Mouse (Mus musculus): ENCODE results near the gene Mei1. TPM values are rescaled to one million over a fixed set of nuclear protein-coding genes. Genes with fewer than 3 reads are reported as not detected.

Mei1 gene
- polyA plus RNA-seq, 1 experiment from 2014 or later, result not detected

DNA sequence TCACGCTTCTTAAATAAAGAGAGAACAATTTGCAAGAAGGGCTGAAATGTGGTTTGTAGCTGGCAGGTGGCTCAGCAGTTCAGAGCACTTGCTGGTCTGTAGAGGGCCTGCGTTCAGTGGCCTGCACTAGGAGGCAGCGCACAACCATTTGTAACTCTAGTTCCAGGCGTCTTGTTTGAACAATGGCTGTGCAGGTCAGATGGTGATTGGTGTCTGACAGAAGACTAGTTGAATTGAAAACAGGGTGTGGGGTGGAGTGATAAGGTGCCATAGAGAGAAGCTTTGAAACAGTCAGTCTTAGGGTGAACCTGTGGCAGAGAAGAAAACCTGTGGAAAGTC lies 94.2 kb downstream of the Mei1 start:
- no peaks in the 10 kb centered on the region for H3K27me3 ChIP-seq (ENCODE audit: control insufficient read depth, insufficient read depth, low read length)
- no peak overlapping the region for H3K9ac ChIP-seq (replicated peaks; ENCODE audit: low read depth, low read length)
- no peaks in the 10 kb centered on the region for H3K9me3 ChIP-seq (ENCODE audit: control insufficient read depth, low read length)
- H3K36me3 ChIP-seq (ENCODE audit: control insufficient read depth, insufficient read depth, low read length), result no peaks in the 10 kb centered on the region
- H3K4me1 ChIP-seq (ENCODE audit: control insufficient read depth, insufficient read depth, low read length), result peaks cover 31% of the 10 kb centered on the region
- H3K4me2 ChIP-seq (ENCODE audit: low read depth, low read length), result no peak overlapping the region
- H3K4me3 ChIP-seq (ENCODE audit: low read depth, low read length), result no peak overlapping the region
- ATAC-seq (ENCODE audit: low read depth), result no peak
- no peak overlapping the region for H3K27ac ChIP-seq (ENCODE audit: low read depth, low read length)
- WGBS, result 50% methylated on average over 4 of the region's 4 CpGs

DNA sequence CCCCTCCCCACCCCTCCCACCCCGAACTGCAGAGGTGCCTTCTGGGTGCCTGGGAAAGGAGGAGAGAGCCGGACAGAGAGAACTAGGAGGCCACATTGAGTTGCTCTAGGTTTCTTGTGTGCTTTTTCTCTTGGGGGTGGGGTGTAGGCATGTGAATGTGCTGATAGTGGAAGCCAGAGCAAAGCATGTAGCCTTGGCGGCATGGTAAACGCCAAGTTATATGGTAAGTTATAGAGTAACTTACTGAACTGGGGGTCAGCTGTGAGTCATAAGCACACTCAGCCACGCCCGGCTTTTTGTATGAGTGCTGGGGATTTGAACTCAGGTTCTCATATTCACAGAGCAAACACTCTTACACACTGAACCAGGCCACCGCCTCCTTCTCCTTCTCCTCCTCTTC lies 94.7 kb downstream of the Mei1 start:
- no peak overlapping the region for H3K4me2 ChIP-seq (ENCODE audit: low read depth, low read length)
- H3K9me3 ChIP-seq (ENCODE audit: control insufficient read depth, low read length), result no peaks in the 10 kb centered on the region
- no peak for ATAC-seq (ENCODE audit: low read depth)
- H3K9ac ChIP-seq (replicated peaks; ENCODE audit: low read depth, low read length), result no peak overlapping the region
- no peak overlapping the region for H3K4me3 ChIP-seq (ENCODE audit: low read depth, low read length)
- H3K4me1 ChIP-seq (ENCODE audit: control insufficient read depth, insufficient read depth, low read length), result peaks cover 31% of the 10 kb centered on the region
- no peak overlapping the region for H3K27ac ChIP-seq (ENCODE audit: low read depth, low read length)
- 82% methylated on average over 7 of the region's 7 CpGs for WGBS
- no peaks in the 10 kb centered on the region for H3K27me3 ChIP-seq (ENCODE audit: control insufficient read depth, insufficient read depth, low read length)
- no peaks in the 10 kb centered on the region for H3K36me3 ChIP-seq (ENCODE audit: control insufficient read depth, insufficient read depth, low read length)

DNA sequence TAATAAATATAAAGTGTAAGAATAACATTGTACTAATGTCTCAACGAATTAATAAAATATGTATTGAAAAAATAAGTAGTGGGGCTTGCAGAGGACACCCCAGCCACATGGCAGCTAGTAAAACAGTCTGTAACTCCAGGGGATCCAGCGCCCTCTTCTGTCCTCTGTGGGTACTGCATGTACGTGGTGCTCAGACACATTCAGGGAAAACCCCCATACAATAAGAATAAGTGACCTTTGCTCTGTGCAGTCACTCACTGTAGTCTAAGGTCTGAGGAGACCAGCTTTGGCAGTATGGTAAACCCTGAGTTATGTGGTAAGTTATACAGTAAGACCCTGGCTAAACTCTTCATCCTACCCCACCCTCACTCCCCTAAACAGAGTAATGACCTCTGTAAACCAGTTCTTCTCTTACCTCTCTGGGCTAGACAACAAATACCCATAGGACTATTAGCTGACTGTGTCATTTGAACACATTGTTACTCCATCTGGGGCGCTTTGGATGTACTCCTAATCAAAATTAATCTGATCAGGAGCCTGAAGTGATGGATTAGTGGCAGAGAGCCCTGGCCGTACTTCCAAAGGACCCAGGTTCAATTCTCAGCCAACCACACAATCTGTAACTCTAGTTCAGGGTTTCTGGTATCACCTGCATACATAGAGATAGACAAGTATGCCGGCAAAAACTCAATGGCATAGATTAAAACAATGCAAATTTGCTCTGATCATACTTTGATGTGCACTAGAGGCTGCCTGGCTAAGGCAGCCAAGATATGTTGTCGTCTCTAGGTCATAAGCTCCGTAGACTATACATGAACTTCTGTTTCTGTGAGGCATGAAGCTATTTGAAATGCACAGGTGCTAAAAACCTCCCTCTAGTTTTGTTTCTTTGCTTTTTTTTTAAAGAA lies 95.8 kb downstream of the Mei1 start:
- ATAC-seq (ENCODE audit: low read depth), result no peak
- 61% methylated on average over 8 of the region's 8 CpGs for WGBS
- H3K9ac ChIP-seq (replicated peaks; ENCODE audit: low read depth, low read length), result no peak overlapping the region
- H3K36me3 ChIP-seq (ENCODE audit: control insufficient read depth, insufficient read depth, low read length), result no peaks in the 10 kb centered on the region
- no peaks in the 10 kb centered on the region for H3K9me3 ChIP-seq (ENCODE audit: control insufficient read depth, low read length)
- no peak overlapping the region for H3K4me3 ChIP-seq (ENCODE audit: low read depth, low read length)
- H3K27ac ChIP-seq (ENCODE audit: low read depth, low read length), result peak overlapping the region; percentile 18; the same call in 1 of the 2 replicates
- H3K27me3 ChIP-seq (ENCODE audit: control insufficient read depth, insufficient read depth, low read length), result no peaks in the 10 kb centered on the region
- peaks cover 42% of the 10 kb centered on the region for H3K4me1 ChIP-seq (ENCODE audit: control insufficient read depth, insufficient read depth, low read length)
- no peak overlapping the region for H3K4me2 ChIP-seq (ENCODE audit: low read depth, low read length)

DNA sequence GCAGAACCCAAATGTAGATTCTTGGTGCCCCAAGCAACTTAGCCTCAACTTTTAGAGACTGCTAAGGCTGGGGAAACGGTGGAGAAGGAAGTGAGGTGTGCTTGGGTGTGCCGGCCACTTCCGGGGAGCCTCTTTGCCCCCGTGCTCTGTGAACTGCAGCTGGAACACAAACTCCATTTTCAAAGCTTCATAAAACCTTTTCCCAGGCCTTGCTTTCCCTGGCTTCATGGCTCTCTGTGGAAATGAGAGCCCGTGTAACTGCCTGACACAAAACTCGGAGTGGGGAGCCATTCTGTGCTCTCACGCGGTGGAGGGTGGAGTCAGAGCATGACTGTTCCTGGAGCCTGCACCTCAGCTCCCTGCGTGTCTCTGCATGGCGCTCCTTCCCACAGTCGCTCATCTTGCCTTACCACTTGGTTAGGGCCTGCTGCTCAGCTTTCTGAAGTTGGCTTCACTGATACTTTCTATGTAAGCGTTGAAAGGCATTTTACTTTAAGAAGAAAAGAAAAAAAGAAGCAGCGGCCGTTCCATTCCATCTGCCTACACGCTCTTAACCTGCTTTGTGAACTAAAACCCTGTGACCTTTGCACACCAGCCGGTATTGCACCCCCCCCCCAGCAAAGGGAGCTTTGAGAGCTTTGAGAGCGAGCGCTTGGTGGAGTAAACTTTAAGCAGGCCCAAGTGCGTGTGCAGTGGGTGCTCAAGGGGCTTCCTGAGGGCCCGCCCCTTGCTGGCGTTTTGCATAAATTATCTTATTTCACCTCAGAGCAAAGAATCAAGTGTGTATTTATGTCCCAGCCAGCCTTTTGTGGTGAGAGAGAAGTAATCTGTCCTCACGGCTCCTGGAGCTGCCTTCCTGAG lies 96.7 kb downstream of the Mei1 start:
- H3K4me2 ChIP-seq (ENCODE audit: low read depth, low read length), result peak overlapping the region; percentile 11; the same call in 1 of the 2 replicates
- no peaks in the 10 kb centered on the region for H3K9me3 ChIP-seq (ENCODE audit: control insufficient read depth, low read length)
- no peak for ATAC-seq (ENCODE audit: low read depth)
- no peaks in the 10 kb centered on the region for H3K27me3 ChIP-seq (ENCODE audit: control insufficient read depth, insufficient read depth, low read length)
- WGBS, result 37% methylated on average over 22 of the region's 22 CpGs
- peak overlapping the region; percentile 18 for H3K27ac ChIP-seq (ENCODE audit: low read depth, low read length)
- no peak overlapping the region for H3K4me3 ChIP-seq (ENCODE audit: low read depth, low read length)
- no peak overlapping the region for H3K9ac ChIP-seq (replicated peaks; ENCODE audit: low read depth, low read length)
- H3K4me1 ChIP-seq (ENCODE audit: control insufficient read depth, insufficient read depth, low read length), result peaks cover 45% of the 10 kb centered on the region
- H3K36me3 ChIP-seq (ENCODE audit: control insufficient read depth, insufficient read depth, low read length), result 0 out of 2 replicates have a peak, but pooled peaks cover 6% of the 10 kb centered on the region

DNA sequence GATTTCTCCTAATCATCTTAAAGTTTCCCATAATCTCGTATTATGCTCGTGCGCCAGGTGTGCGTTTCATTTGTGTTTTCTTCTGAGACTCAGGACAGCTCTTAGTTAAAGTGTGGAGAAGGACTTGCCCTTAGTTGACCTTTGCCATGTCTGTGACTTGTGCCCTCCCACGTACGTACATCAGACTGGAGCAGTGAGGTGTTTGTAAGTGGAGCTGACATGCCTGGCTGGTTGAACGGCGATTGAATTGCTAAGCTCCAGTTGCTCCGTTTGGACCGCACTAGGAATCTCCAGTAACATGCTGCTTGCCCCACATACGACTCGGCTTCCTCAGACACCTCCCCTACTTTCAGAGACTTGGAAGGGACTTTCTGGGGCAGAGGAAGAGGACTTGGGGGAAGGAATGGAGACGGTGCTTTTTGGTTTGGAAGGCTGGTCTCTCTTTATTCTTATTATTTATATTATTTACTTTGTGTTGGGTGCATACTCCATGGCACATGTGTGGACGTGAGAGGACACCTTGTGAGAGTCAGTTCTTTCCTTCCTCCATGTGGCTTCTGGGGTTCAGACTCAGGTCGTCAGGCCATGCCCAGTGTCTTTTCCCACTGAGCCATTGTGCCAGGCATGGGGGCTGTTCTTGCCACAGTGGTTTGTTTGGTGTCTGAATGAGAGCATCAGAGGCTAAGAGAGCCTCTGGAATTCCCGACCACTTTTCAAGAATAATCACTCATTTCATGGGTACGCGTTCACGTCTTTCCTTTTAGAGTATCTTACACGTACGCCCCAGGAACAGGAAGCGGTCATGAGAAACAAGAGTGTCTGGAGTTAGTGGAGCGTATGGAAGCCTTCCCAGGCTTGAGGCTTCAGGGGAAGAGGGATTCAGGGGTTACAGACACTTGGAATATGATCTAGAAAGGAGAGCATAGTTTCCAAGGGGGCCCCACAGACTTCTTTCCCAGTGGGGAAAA lies 97.7 kb downstream of the Mei1 start:
- ATAC-seq (ENCODE audit: low read depth), result no peak
- Histone ChIP-seq H3K36me3 (ENCODE audit: control insufficient read depth, insufficient read depth, low read length) (peaks cover 6% of the 10 kb centered on the region; the same call in 1 of the 2 replicates), H3K27ac (ENCODE audit: low read depth, low read length) (no peak overlapping the region; the same call in 1 of the 2 replicates), H3K9ac (replicated peaks; ENCODE audit: low read depth, low read length) (no peak overlapping the region), H3K4me3 (ENCODE audit: low read depth, low read length) (no peak overlapping the region), H3K9me3 (ENCODE audit: control insufficient read depth, low read length) (no peaks in the 10 kb centered on the region), H3K4me1 (ENCODE audit: control insufficient read depth, insufficient read depth, low read length) (peaks cover 45% of the 10 kb centered on the region), H3K4me2 (ENCODE audit: low read depth, low read length) (no peak overlapping the region), H3K27me3 (ENCODE audit: control insufficient read depth, insufficient read depth, low read length) (no peaks in the 10 kb centered on the region)
- 63% methylated on average over 23 of the region's 23 CpGs for WGBS

DNA sequence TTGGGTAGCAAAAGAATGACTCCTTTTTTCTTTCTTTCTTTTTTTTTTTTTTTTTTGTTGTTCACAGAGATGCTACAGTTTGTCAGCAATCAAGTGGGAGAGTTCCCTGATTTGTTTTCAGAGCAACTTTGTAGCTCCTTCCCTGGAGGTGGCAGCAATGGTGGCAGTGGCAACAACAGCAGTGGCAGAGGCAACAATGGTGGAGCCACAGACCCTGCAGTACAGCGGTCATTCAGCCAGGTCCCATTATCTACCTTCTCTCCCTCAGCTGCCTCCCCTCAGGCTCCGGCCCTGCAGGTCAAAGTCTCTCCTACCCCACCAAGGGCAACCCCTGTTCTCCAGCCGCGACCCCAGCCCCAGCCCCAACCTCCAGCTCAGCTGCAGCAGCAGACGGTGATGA lies 99.9 kb downstream of the Mei1 start:
- no peak overlapping the region for H3K4me2 ChIP-seq (ENCODE audit: low read depth, low read length)
- H3K9me3 ChIP-seq (ENCODE audit: control insufficient read depth, low read length), result no peaks in the 10 kb centered on the region
- WGBS, result 69% methylated on average over 5 of the region's 5 CpGs
- peak overlapping the region; percentile 67 for H3K27ac ChIP-seq (ENCODE audit: low read depth, low read length)
- peaks cover 42% of the 10 kb centered on the region for H3K4me1 ChIP-seq (ENCODE audit: control insufficient read depth, insufficient read depth, low read length)
- no peaks in the 10 kb centered on the region for H3K27me3 ChIP-seq (ENCODE audit: control insufficient read depth, insufficient read depth, low read length)
- peaks cover 16% of the 10 kb centered on the region for H3K36me3 ChIP-seq (ENCODE audit: control insufficient read depth, insufficient read depth, low read length)
- no peak for ATAC-seq (ENCODE audit: low read depth)
- no peak overlapping the region for H3K9ac ChIP-seq (replicated peaks; ENCODE audit: low read depth, low read length)
- no peak overlapping the region for H3K4me3 ChIP-seq (ENCODE audit: low read depth, low read length)

DNA sequence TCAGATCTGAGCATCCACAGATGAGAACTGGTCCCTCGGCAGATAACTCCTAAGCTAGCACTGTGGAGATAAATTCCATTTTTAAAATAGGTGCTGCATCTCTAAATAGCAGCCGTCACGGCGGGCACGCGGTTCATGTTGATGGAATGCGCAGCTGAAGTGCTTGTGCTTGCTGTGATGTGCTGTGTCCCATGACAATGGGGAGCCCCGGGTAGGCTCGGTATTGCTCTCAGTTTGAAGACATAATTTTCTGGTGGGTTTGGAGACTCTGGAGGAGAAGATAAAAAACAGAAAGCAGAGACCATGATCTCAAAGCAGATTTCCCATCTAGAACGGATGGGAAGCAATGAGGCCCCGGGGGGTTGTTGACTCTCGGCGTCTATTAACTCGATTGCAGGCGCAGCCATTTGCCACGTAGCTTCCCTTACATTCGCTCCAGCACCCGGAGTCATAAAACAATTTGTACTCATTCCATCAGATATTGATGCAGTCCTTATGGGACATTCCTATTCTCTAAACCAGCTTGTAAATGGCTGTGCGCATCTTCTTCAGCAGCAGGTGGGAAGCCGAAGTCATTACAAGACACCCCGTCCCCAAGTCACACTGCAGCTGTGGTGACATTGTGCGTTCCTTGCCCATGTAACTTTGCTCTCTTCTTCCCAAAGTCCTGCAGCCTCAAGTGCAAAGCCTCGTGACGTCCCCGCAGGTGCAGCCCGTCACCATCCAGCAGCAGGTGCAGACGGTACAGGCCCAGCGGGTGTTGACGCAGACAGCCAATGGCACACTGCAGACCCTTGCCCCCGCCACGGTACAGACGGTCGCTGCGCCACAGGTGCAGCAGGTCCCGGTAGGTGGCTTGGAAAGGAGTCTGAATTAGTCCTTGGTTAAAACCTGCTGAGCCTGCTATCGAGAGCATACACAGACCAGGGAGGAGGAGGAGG lies 100.9 kb downstream of the Mei1 start:
- no peaks in the 10 kb centered on the region for H3K9me3 ChIP-seq (ENCODE audit: control insufficient read depth, low read length)
- ATAC-seq (ENCODE audit: low read depth), result peak; percentile 74
- no peaks in the 10 kb centered on the region for H3K27me3 ChIP-seq (ENCODE audit: control insufficient read depth, insufficient read depth, low read length)
- peak overlapping the region; percentile 67 for H3K27ac ChIP-seq (ENCODE audit: low read depth, low read length)
- no peak overlapping the region for H3K9ac ChIP-seq (replicated peaks; ENCODE audit: low read depth, low read length)
- WGBS, result 30% methylated on average over 36 of the region's 36 CpGs
- H3K36me3 ChIP-seq (ENCODE audit: control insufficient read depth, insufficient read depth, low read length), result peaks cover 26% of the 10 kb centered on the region
- peaks cover 40% of the 10 kb centered on the region for H3K4me1 ChIP-seq (ENCODE audit: control insufficient read depth, insufficient read depth, low read length)
- no peak overlapping the region for H3K4me3 ChIP-seq (ENCODE audit: low read depth, low read length)
- no peak overlapping the region for H3K4me2 ChIP-seq (ENCODE audit: low read depth, low read length)

DNA sequence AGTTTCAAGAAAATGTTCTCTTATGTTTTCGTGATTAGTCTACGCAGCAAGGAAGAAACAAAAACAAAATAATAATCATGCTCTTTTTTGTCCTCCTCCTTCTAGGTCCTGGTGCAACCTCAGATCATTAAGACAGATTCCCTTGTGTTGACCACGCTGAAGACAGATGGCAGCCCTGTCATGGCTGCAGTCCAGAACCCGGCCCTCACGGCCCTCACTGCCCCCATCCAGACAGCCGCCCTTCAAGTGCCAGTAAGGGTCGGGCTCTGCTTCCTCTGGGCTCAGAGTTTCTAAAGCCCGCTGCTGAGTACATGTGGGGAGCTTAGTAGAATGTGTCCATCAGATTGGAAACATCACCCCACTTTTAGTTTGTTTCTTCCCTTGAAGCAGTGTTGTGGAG lies 102.9 kb downstream of the Mei1 start:
- Histone ChIP-seq H3K9me3 (ENCODE audit: control insufficient read depth, low read length) (no peaks in the 10 kb centered on the region), H3K4me2 (ENCODE audit: low read depth, low read length) (no peak overlapping the region), H3K9ac (replicated peaks; ENCODE audit: low read depth, low read length) (no peak overlapping the region), H3K36me3 (ENCODE audit: control insufficient read depth, insufficient read depth, low read length) (peaks cover 39% of the 10 kb centered on the region), H3K4me1 (ENCODE audit: control insufficient read depth, insufficient read depth, low read length) (peaks cover 22% of the 10 kb centered on the region), H3K27ac (ENCODE audit: low read depth, low read length) (no peak overlapping the region), H3K4me3 (ENCODE audit: low read depth, low read length) (no peak overlapping the region), H3K27me3 (ENCODE audit: control insufficient read depth, insufficient read depth, low read length) (no peaks in the 10 kb centered on the region)
- ATAC-seq (ENCODE audit: low read depth), result no peak
- 84% methylated on average over 8 of the region's 8 CpGs for WGBS
